ENCODE assay signal across 20 mouse cellular contexts in the genomic region with DNA sequence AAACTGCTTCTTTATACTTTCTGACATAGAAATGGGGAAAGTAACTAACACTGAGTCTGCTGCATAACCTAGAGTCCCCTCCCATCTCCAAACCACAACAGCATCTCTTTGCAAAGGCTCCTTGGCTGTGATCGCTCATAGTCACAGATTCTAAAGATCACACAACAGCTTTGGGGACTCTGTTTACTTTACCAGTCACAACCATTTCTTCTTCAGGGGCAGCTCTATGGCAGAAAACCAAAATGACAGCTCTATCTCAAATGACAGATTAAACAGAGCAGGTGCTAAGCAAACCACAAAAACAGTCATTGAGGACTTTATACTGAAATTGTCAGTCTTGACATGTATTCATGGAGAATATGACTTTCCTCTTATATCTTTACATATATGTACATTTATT.
DNase-seq lines count a peak whose midpoint lies in the region; ATAC-seq and TF ChIP-seq lines count a peak whose summit lies in the region.
"Had no signal": no experiment of that assay in that cellular context is flagged by ENCODE, and none has a peak within 500 bp of the region (broad histone marks: within the 10 kb centered on the region; RNA-seq: fewer than 3 reads in every experiment).

No protein-coding gene starts in this region.

- no peak for TF ChIP-seq CTCF in C2C12 (IDR thresholded peaks at IDR 0.05; ENCODE audit: control insufficient read depth, insufficient read depth, insufficient read length)

- no peaks in the 10 kb centered on the region for H3K27me3 ChIP-seq in C2C12 (ENCODE audit: control insufficient read depth, insufficient read depth, insufficient read length)
- H3K27me3 ChIP-seq in myocyte (ENCODE audit: control insufficient read depth, insufficient read depth, insufficient read length): no peaks in the 10 kb centered on the region
- H3K27me3 ChIP-seq in kidney, embryonic 14.5 days (ENCODE audit: control insufficient read depth, insufficient read depth, low read length): no peaks in the 10 kb centered on the region
- H3K27me3 ChIP-seq: embryonic facial prominence, embryonic 12.5 days; forebrain, embryonic 12.5 days; heart, embryonic 15.5 days; hindbrain, embryonic 15.5 days had no signal

- WGBS in kidney, embryonic 14.5 days: 93% methylated on average over 1 of the region's 1 CpGs

- intact Hi-C loops in heart, postnatal 36 days (cut with DNase I): no loop called here

- no peak overlapping the region for H3ac ChIP-seq in C2C12 (ENCODE audit: control insufficient read depth, insufficient read length, low read depth)
- no peak overlapping the region for H3ac ChIP-seq in myocyte (ENCODE audit: control insufficient read depth, insufficient read length)

- H3K4me2 ChIP-seq in myocyte (ENCODE audit: low read depth): peak overlapping the region; percentile 27
- H3K4me2 ChIP-seq in kidney, embryonic 14.5 days (replicated peaks; ENCODE audit: low read depth, low read length): no peak overlapping the region
- H3K4me2 ChIP-seq: embryonic facial prominence, embryonic 12.5 days; forebrain, embryonic 12.5 days; heart, embryonic 11.5 days; heart, embryonic 15.5 days; hindbrain, embryonic 15.5 days had no signal

- no peak for ATAC-seq in kidney, embryonic 14.5 days (ENCODE audit: low FRiP score, low TSS enrichment)
- ATAC-seq: forebrain, embryonic 16.5 days had no signal

- no peaks in the 10 kb centered on the region for H3K79me3 ChIP-seq in C2C12 (ENCODE audit: low read depth)

- H3K4me1 ChIP-seq in kidney, embryonic 14.5 days (ENCODE audit: control insufficient read depth, insufficient read depth, low read length): no peaks in the 10 kb centered on the region
- H3K4me1 ChIP-seq: embryonic facial prominence, embryonic 12.5 days; heart, embryonic 15.5 days; hindbrain, embryonic 15.5 days had no signal

- peak; percentile 12 for DNase-seq in MEL-GATA-1-ER (ENCODE audit: extremely low read depth, low read depth)
- no peak for DNase-seq in lung, postnatal 14 days
- no peak for DNase-seq in heart, postnatal 36 days
- DNase-seq: adrenal gland, adult 2 months; adrenal gland, postnatal 25 days; B cell, adult 2 months; cerebellum, adult 2 months; cerebellum, postnatal 10 days; gastrocnemius, postnatal 14 days; heart, adult 2 months; heart, postnatal 14 days had no signal

- no peaks in the 10 kb centered on the region for H3K9me3 ChIP-seq in kidney, embryonic 14.5 days (ENCODE audit: control insufficient read depth, low read length)
- H3K9me3 ChIP-seq: embryonic facial prominence, embryonic 12.5 days; forebrain, embryonic 12.5 days; heart, embryonic 15.5 days; hindbrain, embryonic 15.5 days had no signal

- no peak for TF ChIP-seq POLR2A in myocyte (IDR thresholded peaks at IDR 0.05; ENCODE audit: insufficient read length, low read depth)

- no peak overlapping the region for H3K4me3 ChIP-seq in C2C12 (ENCODE audit: insufficient read depth, poor library complexity, severe bottlenecking)
- no peak overlapping the region for H3K4me3 ChIP-seq in myocyte
- no peak overlapping the region for H3K4me3 ChIP-seq in kidney, embryonic 14.5 days (ENCODE audit: low read length)
- H3K4me3 ChIP-seq: embryonic facial prominence, embryonic 12.5 days; forebrain, embryonic 12.5 days; heart, adult 2 months; heart, embryonic 15.5 days; hindbrain, embryonic 15.5 days had no signal

- H3K9ac ChIP-seq in kidney, embryonic 14.5 days (ENCODE audit: low read depth, low read length): no peak overlapping the region
- H3K9ac ChIP-seq: embryonic facial prominence, embryonic 12.5 days; forebrain, embryonic 12.5 days; heart, embryonic 15.5 days; hindbrain, embryonic 15.5 days had no signal

- no peaks in the 10 kb centered on the region for H3K79me2 ChIP-seq in C2C12 (ENCODE audit: control insufficient read depth, insufficient read depth)
- no peaks in the 10 kb centered on the region for H3K79me2 ChIP-seq in myocyte (ENCODE audit: control insufficient read depth, insufficient read depth)

- H3K36me3 ChIP-seq in C2C12 (ENCODE audit: control insufficient read depth, insufficient read depth) (no peaks in the 10 kb centered on the region), myocyte (ENCODE audit: control insufficient read depth, insufficient read depth) (no peaks in the 10 kb centered on the region)
- H3K36me3 ChIP-seq in kidney, embryonic 14.5 days (ENCODE audit: control insufficient read depth, insufficient read depth, low read length): no peaks in the 10 kb centered on the region
- H3K36me3 ChIP-seq: embryonic facial prominence, embryonic 12.5 days; forebrain, embryonic 12.5 days; heart, embryonic 15.5 days; hindbrain, embryonic 15.5 days had no signal

- H3K27ac ChIP-seq in kidney, embryonic 14.5 days (ENCODE audit: low read depth, low read length): no peak overlapping the region
- H3K27ac ChIP-seq: embryonic facial prominence, embryonic 12.5 days; forebrain, embryonic 12.5 days; heart, adult 2 months; heart, embryonic 15.5 days; hindbrain, embryonic 15.5 days had no signal

TF ChIP-seq in C2C12, 6 proteins besides CTCF, POLR2A, EP300 and RAD21:
- no peak for TF ChIP-seq FOSL1 (IDR thresholded peaks at IDR 0.05; ENCODE audit: insufficient read depth, low read length, poor library complexity, severe bottlenecking)
- peak; percentile 66 for TF ChIP-seq MYOD1 (IDR thresholded peaks at IDR 0.05; ENCODE audit: control insufficient read depth, insufficient read length, low read depth)
- TF ChIP-seq MYOG (IDR thresholded peaks at IDR 0.05; ENCODE audit: control insufficient read depth, extremely low read depth, insufficient read length): no peak

TF ChIP-seq in myocyte, 11 proteins besides CTCF, POLR2A, EP300 and RAD21:
- TF ChIP-seq CEBPB (IDR thresholded peaks at IDR 0.05; ENCODE audit: insufficient read depth, poor library complexity, severe bottlenecking): no peak
